Mouse (Mus musculus) CD4-positive, CD25-positive, alpha-beta regulatory T cell, adult 4 months (primary cell): ENCODE data around the gene Galns. TPM values are rescaled to one million over a fixed set of nuclear protein-coding genes. Genes with fewer than 3 reads are reported as not detected.

ENCODE experiments used
- ATAC-seq: one replicate; pipeline ENCODE4 v1.8.0; 2017
- polyA plus RNA-seq, 2 experiments: library from polyadenylated mRNA; unstranded; fragments of 100-300 nt; shearing (Covaris generic); gene quantifications; one replicate each; pipeline ENCODE4 v1.2.1; 2017

Galns gene
- 10 to 100 TPM in 1 of 2 experiments, 1 to 10 TPM in 1; 8.7 to 12.7 TPM for polyA plus RNA-seq

- ATAC-seq = peak; percentile 100
Observed at GRCm38 (mm10) chr8:122611295-122612133, at the start of gene Galns, which contains the start of gene Trappc2l. Gene Galns (minus strand): TSS chr8:122611463. Gene Trappc2l (plus strand): TSS chr8:122611640.

GRCm38 (mm10) chr8:122660022-122660421 lies 48.8 kb upstream of the Galns start:
- ATAC-seq = no peak

GRCm38 (mm10) chr8:122658807-122659160 lies 47.5 kb upstream of the Galns start:
- no peak for ATAC-seq

DNA sequence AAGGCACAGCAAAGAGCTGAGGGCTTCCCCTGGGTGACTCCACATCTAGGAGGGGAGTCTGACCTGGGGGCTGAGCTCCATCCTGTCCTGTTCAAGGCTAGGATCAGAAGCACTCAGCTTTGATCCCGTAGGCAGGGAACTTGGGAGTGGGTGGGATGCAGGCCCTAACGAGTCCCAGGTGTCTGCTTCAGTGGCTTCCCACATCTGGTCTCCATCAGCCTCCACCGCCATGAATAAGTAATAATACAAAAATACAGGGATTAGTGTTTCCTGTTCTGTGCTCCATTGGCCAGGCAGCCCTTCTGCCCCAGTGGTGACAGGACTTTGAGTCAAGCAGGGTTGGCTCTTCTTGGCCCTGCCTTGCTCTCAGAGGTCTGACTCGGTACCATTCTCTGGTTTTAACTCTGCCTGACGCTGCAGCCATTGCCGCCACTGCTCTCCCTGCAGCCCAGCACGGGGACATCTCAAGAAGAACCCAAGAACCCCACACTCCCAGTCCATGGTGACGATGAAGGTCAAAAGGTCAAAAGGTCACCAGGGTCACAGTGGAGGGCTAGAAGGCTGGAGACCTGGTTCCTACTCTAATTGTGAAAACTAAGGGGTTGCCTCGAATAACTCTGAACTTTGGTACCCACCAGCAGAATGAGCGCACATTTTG lies 47.0 kb upstream of the Galns start:
- ATAC-seq = no peak

GRCm38 (mm10) chr8:122656056-122656999 lies 45.1 kb upstream of the Galns start:
- ATAC-seq = no peak

DNA sequence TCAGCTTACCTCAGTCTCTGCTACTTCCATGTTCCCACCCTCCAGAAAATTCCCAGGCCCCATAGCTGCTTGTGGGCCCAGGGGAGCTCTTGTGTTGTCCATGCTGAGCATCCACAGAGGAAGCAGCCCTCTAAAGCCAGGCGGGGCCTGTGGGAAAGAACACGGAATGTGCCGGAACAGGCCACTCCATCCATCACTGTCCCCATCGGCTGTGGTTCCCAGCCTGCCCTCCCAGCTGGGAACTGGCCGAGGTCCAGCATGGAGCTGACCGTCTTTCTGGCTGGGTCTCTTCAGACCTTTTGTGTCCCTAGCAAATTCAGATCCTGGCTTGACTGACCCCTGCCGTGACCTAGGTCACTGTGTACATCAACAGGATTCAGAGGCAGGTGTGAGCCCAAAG lies 43.5 kb upstream of the Galns start:
- no peak for ATAC-seq

DNA sequence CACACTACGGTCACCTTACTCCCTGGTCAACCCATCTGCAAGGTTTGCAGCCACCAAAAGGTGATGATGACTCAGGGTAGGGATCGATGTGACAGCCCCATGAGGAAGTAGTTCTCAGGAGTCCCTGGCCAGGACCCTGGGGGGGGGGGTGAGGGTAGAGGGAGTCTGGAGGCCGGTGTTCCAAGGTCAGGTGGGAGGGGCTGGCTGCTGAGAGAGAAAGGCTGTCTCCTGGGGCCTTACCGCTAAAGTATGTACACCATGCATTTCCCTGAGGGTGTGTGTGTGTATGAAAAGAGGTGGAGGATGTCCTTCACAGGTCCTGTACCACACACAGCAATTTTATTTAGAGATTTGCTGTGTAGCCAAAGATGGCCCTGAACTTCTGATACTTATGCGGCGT lies 41.4 kb upstream of the Galns start:
- ATAC-seq = no peak

- ATAC-seq = no peak
Observed at GRCm38 (mm10) chr8:122651326-122651921, 40.2 kb upstream of the Galns start.

GRCm38 (mm10) chr8:122648192-122648970 lies 37.1 kb upstream of the Galns start:
- ATAC-seq = no peak

- ATAC-seq = no peak
Observed at GRCm38 (mm10) chr8:122646337-122646736, 35.1 kb upstream of the Galns start.

GRCm38 (mm10) chr8:122644175-122644954 lies 33.1 kb upstream of the Galns start:
- no peak for ATAC-seq

DNA sequence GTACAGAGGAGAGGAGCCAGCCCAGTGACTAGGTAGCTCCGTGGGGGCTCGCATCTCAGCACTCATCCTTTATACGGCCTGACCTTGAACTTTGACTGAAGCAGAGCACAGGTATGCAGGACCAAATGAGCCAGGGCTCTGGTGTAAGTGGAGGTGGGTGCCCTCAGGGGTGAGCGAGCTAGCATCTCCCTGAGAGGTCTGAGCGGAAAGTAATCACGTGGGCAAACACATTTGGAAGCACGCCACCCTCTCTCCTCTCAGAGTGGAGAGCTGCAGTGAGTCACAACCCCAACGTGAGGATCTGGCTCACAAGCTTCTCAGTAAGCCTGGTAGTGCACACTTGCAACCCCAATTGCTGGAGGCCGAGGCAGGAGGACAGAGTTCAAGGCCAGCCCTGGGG lies 30.8 kb upstream of the Galns start:
- ATAC-seq = no peak

GRCm38 (mm10) chr8:122641406-122641805 lies 30.1 kb upstream of the Galns start:
- ATAC-seq = no peak

GRCm38 (mm10) chr8:122640825-122641224 lies 29.6 kb upstream of the Galns start:
- ATAC-seq = no peak

GRCm38 (mm10) chr8:122639521-122640248 lies 28.4 kb upstream of the Galns start:
- no peak for ATAC-seq

GRCm38 (mm10) chr8:122638601-122639000 lies 27.3 kb upstream of the Galns start:
- ATAC-seq = no peak

DNA sequence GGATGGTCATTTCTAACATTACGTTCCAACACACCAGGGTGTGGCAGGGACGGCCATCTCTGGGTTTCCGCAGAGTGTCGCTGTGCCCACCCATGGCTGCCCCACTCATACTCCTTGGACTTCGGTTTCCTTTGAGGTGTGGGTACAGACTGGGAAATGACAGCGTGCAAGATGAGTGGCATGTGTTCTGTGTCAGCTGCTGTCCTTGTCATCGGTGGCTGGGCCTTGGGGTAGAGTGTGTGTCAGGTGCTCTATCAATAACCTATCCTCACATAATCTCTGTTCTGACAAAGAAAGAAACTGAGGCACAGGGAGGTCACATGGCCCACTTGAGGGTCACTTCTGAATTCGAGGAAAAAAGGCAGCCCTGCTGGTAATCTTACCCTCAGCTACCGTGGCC lies 26.0 kb upstream of the Galns start:
- ATAC-seq = no peak

DNA sequence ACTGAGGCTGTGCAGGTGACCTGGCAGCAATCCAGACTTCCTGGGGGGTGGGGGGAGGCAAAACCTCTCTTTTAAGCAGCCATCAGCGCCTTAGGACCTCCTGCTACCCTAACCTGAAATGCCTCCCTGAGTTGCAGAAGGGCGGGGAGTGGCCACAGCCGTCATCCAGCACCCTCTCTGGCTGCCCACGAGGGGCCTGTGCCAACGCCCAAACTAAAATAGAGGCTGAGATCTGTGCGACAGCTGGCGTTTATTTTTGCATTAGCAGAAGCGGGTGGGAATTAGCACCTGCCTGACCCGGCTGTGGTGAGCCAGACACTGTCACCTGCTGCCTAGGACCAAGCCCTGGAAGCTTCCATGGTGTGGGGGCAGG lies 25.5 kb upstream of the Galns start:
- ATAC-seq = no peak

DNA sequence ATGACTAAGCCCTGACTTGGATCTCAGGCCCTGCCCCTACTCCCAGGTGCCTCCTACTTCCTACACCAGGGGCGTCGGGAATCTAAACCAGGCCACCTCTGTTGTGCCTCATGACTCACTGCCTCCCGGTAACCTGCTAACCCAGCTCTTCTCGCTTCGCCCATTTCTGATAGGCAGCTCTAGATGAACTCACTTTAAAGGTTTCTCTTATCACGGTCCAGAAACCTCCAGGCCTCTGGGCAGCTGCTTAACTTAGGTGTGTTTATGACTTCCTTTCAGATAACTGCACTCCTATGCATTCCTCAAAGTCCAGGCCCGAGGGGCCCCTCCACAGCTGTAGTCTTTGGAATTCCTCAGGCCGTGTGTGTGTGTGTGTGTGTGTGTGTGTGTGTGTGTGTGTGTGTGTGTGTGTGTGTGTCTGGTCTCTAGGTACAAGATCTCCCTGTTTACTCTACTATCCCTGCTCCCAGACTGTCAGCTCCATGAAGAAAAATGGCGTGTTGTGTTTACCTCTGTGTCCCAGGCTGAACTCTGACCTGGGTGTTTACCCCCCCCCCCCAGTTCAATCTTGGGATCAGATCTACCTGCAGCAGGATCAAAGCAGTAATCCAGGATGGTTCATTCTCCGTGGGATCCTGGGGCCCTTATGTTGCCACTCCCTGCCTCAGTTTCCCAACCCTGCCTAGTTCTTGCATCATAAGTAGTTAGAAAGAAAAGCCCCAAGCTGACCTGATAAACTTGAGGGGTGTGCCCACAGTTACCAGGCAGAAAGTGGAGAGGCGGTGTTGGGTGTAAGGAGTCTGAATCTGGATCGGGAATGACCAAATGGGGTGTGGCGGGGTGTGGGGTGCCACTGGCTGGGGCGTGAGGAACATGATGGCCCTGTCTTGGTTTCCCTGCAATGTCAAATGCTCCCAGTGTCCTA lies 24.9 kb upstream of the Galns start:
- ATAC-seq = no peak
